Mouse (Mus musculus): Measurements from ENCODE around the gene Setd1b.

The Setd1b gene

GRCm38 (mm10) chr5:123128426-123129169 is 13.4 kb upstream of the Setd1b start:
- DNase-seq, result no peak

- DNase-seq, result no peak
Observed at GRCm38 (mm10) chr5:123129170-123129757, 12.7 kb upstream of the Setd1b start.

GRCm38 (mm10) chr5:123130030-123130813 is 11.8 kb upstream of the Setd1b start:
- no peak for DNase-seq

GRCm38 (mm10) chr5:123130814-123131148 is 11.2 kb upstream of the Setd1b start:
- DNase-seq, result no peak

GRCm38 (mm10) chr5:123132308-123133071 is 9.5 kb upstream of the Setd1b start, which contains the start of gene Rhof:
Rhof (minus strand) TSS chr5:123132692.
- DNase-seq, result peak; percentile 93 to 96

- peak; percentile 92 to 95 for DNase-seq
Observed at GRCm38 (mm10) chr5:123133083-123133783, 8.8 kb upstream of the Setd1b start.

GRCm38 (mm10) chr5:123133784-123134143 is 8.2 kb upstream of the Setd1b start:
- DNase-seq, result peak; percentile 62 to 70

GRCm38 (mm10) chr5:123134186-123134874 is 7.7 kb upstream of the Setd1b start:
- DNase-seq, result peak; percentile 88 to 92

GRCm38 (mm10) chr5:123134875-123135382 is 7.1 kb upstream of the Setd1b start:
- no peak for DNase-seq

- DNase-seq, result peak; percentile 85 to 88
Observed at GRCm38 (mm10) chr5:123135471-123136360, 6.3 kb upstream of the Setd1b start.

GRCm38 (mm10) chr5:123136361-123137043 is 5.5 kb upstream of the Setd1b start:
- peak; percentile 89 to 92 for DNase-seq

- peak; percentile 88 to 91 for DNase-seq
Observed at GRCm38 (mm10) chr5:123137044-123137909, 4.7 kb upstream of the Setd1b start.

GRCm38 (mm10) chr5:123137910-123138229 is 4.1 kb upstream of the Setd1b start:
- no peak for DNase-seq

- DNase-seq, result peak; percentile 77 to 80
Observed at GRCm38 (mm10) chr5:123138230-123138911, 3.6 kb upstream of the Setd1b start.

- peak; percentile 92 to 93 for DNase-seq
Observed at GRCm38 (mm10) chr5:123138953-123139721, 2.9 kb upstream of the Setd1b start.

- DNase-seq, result peak in 1 of 2 experiments; percentile 64
Observed at GRCm38 (mm10) chr5:123139722-123140627, 2.0 kb upstream of the Setd1b start.

Measured in cerebellum, postnatal 10 days (tissue).